Mouse (Mus musculus) liver, embryonic 16.5 days (tissue): ENCODE data around the gene Olfr649. TPM values are rescaled to one million over a fixed set of nuclear protein-coding genes. Genes with fewer than 3 reads are reported as not detected.

Source experiments
- ATAC-seq: fragments of 200-750 bp; cut with Nextera tagmentation; 2 replicates; pipeline ENCODE4 v1.8.0; 2017; ENCODE audit warnings: low read depth, mild to moderate bottlenecking, moderate number of reproducible peaks, moderate library complexity
- H3K27ac ChIP-seq: fragments of 300-500 bp; sonication (generic); 2 replicates; pipeline ENCODE4 v1.5.1; 2014; ENCODE audit warnings: mild to moderate bottlenecking, low read length
- H3K27me3 ChIP-seq: fragments of 300-500 bp; sonication (generic); 2 replicates; pipeline ENCODE4 v1.6.1; 2014; ENCODE audit warnings: low read depth, low read length, mixed read lengths; ENCODE audit not compliant: control insufficient read depth, insufficient read depth
- H3K36me3 ChIP-seq: fragments of 300-500 bp; sonication (generic); 2 replicates; pipeline ENCODE4 v1.6.1; 2014; ENCODE audit warnings: mild to moderate bottlenecking; ENCODE audit not compliant: control insufficient read depth, insufficient read depth
- H3K4me1 ChIP-seq: fragments of 300-500 bp; sonication (generic); 2 replicates; pipeline ENCODE4 v1.6.1; 2014; ENCODE audit warnings: low read depth, low read length, mixed read lengths; ENCODE audit not compliant: control insufficient read depth
- H3K4me2 ChIP-seq: fragments of 300-500 bp; sonication (generic); 2 replicates; pipeline ENCODE4 v1.6.1; 2014; ENCODE audit warnings: low read depth, low read length, mixed read lengths
- H3K4me3 ChIP-seq: fragments of 300-500 bp; sonication (generic); 2 replicates; pipeline ENCODE4 v1.5.1; 2014; ENCODE audit warnings: low read depth, mild to moderate bottlenecking, low read length
- H3K9ac ChIP-seq: fragments of 300-500 bp; sonication (generic); 2 replicates; pipeline ENCODE4 v1.6.1; 2014; ENCODE audit warnings: low read depth, low read length
- H3K9me3 ChIP-seq: fragments of 300-500 bp; sonication (generic); replicated peaks from 2 replicates; pipeline ENCODE4 v1.6.1; 2016; ENCODE audit warnings: low read length; ENCODE audit not compliant: control insufficient read depth
- WGBS: fragments of 180-500 bp; shearing (Covaris S2); extraction: QIAGEN DNeasy Blood & Tissue Kit; methylation state at CpG from one replicate; pipeline ENCODE4 v1.1.7; 2014; ENCODE audit not compliant: insufficient replicate concordance; 5-methylcytosine and 5-hydroxymethylcytosine counted together
- polyA plus RNA-seq: library from polyadenylated mRNA; unstranded; fragments of >200 nt; fragmentation: Nextera tagmentation; extraction: Ambion mirVana; gene quantifications from 2 replicates; pipeline ENCODE4 v1.2.1, GENCODE M21; 2015

Gene Olfr649
- polyA plus RNA-seq, 1 experiment from 2014 or later: not detected

DNA sequence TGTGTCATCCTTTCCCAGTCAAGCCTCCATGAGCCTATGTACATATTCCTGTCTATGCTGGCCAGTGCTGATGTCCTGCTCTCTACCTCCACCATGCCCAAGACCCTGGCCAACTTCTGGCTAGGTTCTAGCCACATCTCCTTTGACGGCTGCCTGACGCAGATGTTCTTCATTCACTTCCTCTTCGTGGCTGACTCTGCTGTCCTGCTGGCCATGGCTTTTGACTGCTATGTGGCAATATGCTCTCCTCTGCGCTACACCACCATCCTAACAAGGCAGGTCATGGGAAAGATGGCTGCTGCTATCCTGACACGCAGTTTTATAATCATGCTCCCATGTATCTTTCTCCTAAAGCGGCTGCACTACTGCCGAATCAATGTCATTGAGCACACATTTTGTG, 10.4 kb upstream of the Olfr649 start:
- Histone ChIP-seq H3K9ac (no peak overlapping the region), H3K4me2 (no peak overlapping the region), H3K36me3 (no peaks in the 10 kb centered on the region), H3K27ac (no peak overlapping the region), H3K27me3 (no peaks in the 10 kb centered on the region), H3K4me3 (no peak overlapping the region), H3K4me1 (no peaks in the 10 kb centered on the region), H3K9me3 (no peaks in the 10 kb centered on the region)
- WGBS: 49% methylated on average over 7 of the region's 7 CpGs
- peak; percentile 39; the same call in 1 of the 2 replicates for ATAC-seq

DNA sequence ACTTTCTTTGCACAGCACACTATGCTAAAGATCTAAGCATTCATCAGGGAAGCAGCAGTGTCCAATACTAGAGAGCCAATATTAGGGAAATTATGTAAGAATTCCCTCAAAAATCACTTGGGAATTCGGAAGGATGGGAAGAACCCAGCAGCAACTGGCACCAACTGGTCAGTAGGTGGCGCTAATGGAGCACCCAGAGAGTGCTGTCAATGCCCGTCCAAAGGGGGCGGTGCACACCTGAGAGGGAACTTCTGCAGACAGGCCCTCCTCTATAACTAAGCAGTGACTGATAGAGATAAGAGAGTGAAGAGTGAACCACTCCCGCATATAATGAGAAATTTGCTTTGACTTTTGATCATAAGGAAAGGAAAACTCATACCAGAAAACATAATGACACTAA, 4.0 kb upstream of the Olfr649 start:
- H3K36me3 ChIP-seq: no peaks in the 10 kb centered on the region
- no peaks in the 10 kb centered on the region for H3K27me3 ChIP-seq
- WGBS: 2% methylated on average over 5 of the region's 5 CpGs
- H3K4me1 ChIP-seq: no peaks in the 10 kb centered on the region
- H3K9me3 ChIP-seq: no peaks in the 10 kb centered on the region
- no peak overlapping the region for H3K9ac ChIP-seq
- no peak overlapping the region for H3K4me3 ChIP-seq
- no peak overlapping the region for H3K4me2 ChIP-seq
- ATAC-seq: peak; percentile 60; the same call in 1 of the 2 replicates
- no peak overlapping the region for H3K27ac ChIP-seq

DNA sequence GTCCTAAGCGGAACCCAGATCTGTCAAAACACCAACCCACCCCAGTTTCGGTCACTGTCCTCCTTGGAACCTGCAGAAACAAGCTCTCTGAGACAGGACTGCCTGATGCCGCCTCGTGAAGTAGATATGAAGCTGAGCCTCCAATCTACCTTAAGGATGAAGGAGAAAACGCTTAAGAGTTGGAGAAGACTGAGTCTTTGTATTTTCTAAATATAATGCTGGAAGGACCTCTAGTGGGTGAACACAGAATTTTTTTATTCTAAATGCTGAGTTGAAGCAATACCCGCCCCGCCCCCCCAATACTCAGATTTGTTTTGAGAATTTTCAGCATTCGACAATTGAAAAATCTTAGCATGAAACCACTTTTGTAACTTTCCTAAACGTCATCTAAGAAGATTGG, 4.5 kb downstream of the Olfr649 start:
- no peaks in the 10 kb centered on the region for H3K4me1 ChIP-seq
- no peak for ATAC-seq
- H3K36me3 ChIP-seq: no peaks in the 10 kb centered on the region
- H3K9ac ChIP-seq: no peak overlapping the region
- H3K4me2 ChIP-seq: no peak overlapping the region
- H3K9me3 ChIP-seq: no peaks in the 10 kb centered on the region
- H3K4me3 ChIP-seq: no peak overlapping the region
- no peaks in the 10 kb centered on the region for H3K27me3 ChIP-seq
- 29% methylated on average over 9 of the region's 9 CpGs for WGBS
- H3K27ac ChIP-seq: no peak overlapping the region

DNA sequence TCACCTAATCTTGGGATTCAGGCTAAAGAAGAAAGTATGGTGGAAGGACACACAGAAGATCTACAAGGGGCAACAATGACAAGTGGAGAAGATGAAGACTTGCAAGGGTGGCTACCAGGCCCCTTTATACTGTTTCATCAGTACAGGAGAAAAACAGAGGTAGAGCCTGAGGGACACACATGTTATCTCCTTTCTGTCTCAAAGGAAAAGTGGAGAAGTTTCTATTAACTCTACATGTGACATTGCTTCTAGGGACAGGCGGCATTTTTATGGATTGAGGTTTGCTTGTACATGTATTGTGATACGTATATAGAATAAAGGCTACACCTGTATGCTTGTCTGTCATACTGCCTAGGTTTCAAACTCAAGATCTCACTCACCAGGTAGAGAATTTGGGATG, 12.5 kb downstream of the Olfr649 start, which contains the start of gene Olfr648:
Gene Olfr648, minus strand, starts transcription at position 101 of the 400 bp plus-strand sequence.
- H3K9me3 ChIP-seq: no peaks in the 10 kb centered on the region
- no peak within 1 kb of the TSS for H3K27ac ChIP-seq
- no peak within 1 kb of the TSS for H3K4me3 ChIP-seq
- no peaks in the 10 kb centered on the region for H3K4me1 ChIP-seq
- ATAC-seq: no peak
- no peaks in the 10 kb centered on the region for H3K36me3 ChIP-seq
- no peak within 1 kb of the TSS for H3K9ac ChIP-seq
- H3K27me3 ChIP-seq: no peaks in the 10 kb centered on the region
- H3K4me2 ChIP-seq: no peak within 1 kb of the TSS
- 69% methylated on average over 2 of the region's 2 CpGs for WGBS

DNA sequence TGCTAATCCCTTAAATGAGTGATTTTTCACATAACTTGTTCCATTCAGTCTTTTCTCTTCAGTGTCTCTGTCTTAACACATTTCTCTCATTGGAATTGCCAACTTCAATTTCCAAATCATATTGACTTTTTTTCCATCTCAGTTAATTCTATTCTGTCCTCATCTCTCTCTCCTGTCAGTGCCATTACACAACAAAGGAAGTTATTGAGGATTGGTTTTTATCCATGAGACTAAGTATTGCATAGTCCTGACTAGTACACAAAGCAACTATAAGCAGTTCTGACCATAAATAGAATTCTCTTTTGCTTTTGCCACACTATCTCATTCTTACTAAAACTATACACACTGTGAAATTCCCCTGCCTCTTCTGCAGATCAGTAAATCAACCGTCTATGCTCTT, 16.7 kb downstream of the Olfr649 start:
- Histone ChIP-seq H3K4me2 (no peak overlapping the region), H3K9me3 (no peaks in the 10 kb centered on the region), H3K4me1 (no peaks in the 10 kb centered on the region), H3K27ac (no peak overlapping the region), H3K4me3 (no peak overlapping the region), H3K9ac (no peak overlapping the region), H3K36me3 (no peaks in the 10 kb centered on the region), H3K27me3 (no peaks in the 10 kb centered on the region)
- WGBS: 54% methylated on average over 1 of the region's 1 CpGs
- ATAC-seq: no peak

DNA sequence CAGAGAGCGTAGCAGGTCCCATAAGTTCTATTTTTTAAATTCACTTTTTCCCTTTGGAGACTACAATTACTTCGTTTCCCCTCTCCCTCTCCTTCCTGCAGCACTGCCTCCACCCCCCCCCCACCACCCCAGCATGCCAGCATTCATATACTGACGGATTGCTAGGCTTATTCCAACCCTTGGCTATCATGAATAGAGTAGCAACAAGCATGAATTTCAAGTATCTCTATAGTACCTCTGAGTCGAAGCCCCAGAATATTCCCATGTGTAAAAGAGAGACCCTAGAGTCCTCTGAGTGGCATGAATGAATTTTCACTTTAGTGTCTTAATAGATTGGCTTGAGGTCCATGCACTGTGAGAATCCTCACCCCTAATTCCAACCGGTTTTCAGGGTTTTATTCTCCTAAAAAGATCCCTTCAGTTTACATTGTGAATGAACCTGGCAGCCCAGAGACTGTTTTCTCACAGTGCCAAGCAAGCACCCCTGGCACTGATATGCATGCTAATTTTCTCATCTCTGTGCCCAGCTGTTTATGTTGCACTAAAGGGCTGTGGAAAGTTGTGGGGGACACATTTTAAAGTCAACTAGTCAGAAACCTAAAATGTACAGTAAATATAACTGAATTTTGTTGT, 17.2 kb downstream of the Olfr649 start:
- H3K4me2 ChIP-seq: no peak overlapping the region
- no peaks in the 10 kb centered on the region for H3K36me3 ChIP-seq
- 56% methylated on average over 5 of the region's 5 CpGs for WGBS
- H3K9ac ChIP-seq: no peak overlapping the region
- H3K4me3 ChIP-seq: no peak overlapping the region
- H3K27me3 ChIP-seq: no peaks in the 10 kb centered on the region
- no peak overlapping the region for H3K27ac ChIP-seq
- no peaks in the 10 kb centered on the region for H3K9me3 ChIP-seq
- ATAC-seq: no peak
- H3K4me1 ChIP-seq: no peaks in the 10 kb centered on the region

DNA sequence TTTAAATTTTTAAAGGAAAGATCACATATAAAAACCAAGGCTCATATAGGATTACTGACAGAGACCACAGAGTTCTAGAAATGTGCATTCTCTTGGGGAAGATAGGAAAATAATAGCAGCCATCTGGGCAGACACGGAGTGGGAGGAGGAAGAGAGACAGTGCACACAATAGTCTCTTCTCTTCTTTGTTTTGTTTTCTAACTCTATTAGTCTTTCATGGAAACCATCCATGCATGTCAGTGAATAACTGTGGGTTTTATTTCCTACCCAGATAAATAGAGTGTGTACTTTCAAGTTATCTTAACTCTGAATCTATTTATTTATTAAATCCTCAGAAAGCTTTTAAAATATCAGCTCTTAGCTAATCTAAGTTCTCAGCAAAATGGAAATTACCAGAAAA, 20.7 kb downstream of the Olfr649 start:
- Histone ChIP-seq H3K4me1 (no peaks in the 10 kb centered on the region), H3K4me3 (no peak overlapping the region), H3K36me3 (no peaks in the 10 kb centered on the region), H3K4me2 (no peak overlapping the region), H3K27ac (no peak overlapping the region), H3K9ac (no peak overlapping the region), H3K9me3 (no peaks in the 10 kb centered on the region), H3K27me3 (no peaks in the 10 kb centered on the region)
- ATAC-seq: no peak
- WGBS: 53% methylated on average over 1 of the region's 1 CpGs

DNA sequence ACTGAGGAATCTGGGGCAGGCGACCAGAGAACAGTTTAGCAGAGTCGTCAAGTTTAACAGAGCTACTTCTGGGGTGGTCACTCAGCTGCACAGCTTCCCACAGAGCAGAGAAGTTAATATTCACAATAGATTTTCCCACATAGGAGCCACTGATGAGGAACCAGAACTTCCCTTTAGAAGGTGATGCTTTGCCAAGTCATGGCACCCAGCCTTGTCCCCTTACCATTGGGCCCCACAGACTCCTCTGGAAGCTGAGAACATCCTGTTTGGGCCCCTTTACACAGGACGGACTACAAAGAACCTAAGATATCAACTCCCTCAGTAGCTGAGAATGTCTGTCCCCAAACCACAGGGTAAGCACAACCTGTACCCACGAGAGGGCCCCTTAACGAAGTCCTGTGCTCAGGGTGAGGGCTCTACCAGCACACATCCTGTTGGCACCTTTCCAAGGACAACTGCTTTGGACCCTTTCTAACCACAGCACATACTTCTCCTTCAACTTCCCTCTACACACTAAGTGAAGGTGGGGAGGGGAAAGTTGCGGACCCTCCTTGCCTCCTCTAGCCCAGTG, 26.1 kb downstream of the Olfr649 start:
- no peaks in the 10 kb centered on the region for H3K36me3 ChIP-seq
- ATAC-seq: peak; percentile 47
- no peaks in the 10 kb centered on the region for H3K27me3 ChIP-seq
- H3K9me3 ChIP-seq: no peaks in the 10 kb centered on the region
- 17% methylated on average over 6 of the region's 6 CpGs for WGBS
- H3K9ac ChIP-seq: no peak overlapping the region
- H3K27ac ChIP-seq: no peak overlapping the region
- no peaks in the 10 kb centered on the region for H3K4me1 ChIP-seq
- H3K4me2 ChIP-seq: no peak overlapping the region
- H3K4me3 ChIP-seq: no peak overlapping the region

DNA sequence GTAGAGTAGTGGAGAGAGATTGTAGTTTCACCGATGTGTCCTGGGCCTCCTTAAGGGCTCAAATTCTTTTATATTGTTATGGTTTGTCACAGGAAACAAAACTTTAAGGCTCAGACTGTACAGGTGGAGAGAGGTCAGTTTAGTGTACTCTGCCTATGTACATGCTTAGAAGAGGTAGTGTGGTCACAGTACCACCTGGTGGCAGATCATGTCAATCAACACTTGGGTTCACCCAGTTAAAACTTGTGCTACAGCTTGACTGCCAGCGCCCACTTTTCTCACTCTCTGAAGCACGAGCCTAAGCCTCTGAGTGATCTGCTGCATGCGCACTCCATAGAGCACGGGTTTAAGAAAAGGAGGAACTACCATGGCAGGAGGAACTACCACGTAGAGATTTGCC, 28.7 kb downstream of the Olfr649 start:
- Histone ChIP-seq H3K4me1 (no peaks in the 10 kb centered on the region), H3K9ac (no peak overlapping the region), H3K27me3 (no peaks in the 10 kb centered on the region), H3K36me3 (no peaks in the 10 kb centered on the region), H3K4me3 (no peak overlapping the region), H3K4me2 (no peak overlapping the region), H3K27ac (no peak overlapping the region), H3K9me3 (no peaks in the 10 kb centered on the region)
- 26% methylated on average over 6 of the region's 6 CpGs for WGBS
- peak; percentile 10; the same call in 1 of the 2 replicates for ATAC-seq
